Mouse (Mus musculus): Measurements from ENCODE around the gene Macrod2. TPM values are rescaled to one million over a fixed set of nuclear protein-coding genes. Genes with fewer than 3 reads are reported as not detected.

Gene Macrod2
- polyA plus RNA-seq, 1 experiment = 57.8 TPM

DNA sequence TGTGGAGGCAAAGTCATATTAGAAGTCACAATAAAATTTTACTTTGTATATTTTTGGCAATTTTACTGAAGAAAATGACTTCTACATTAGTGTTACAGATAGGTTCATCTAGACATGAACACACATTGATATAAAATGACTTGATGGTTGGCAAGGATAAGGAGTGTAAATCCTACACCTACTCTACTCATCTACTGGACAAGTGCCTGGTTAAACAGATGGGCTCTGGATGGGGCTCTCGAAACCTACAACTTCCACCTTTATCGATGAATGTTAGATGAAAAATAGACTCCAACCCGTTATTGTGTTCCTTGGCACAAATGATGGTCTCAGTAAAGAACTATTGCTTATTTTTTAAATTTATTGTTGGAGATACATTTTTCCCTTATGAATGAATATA lies 427.3 kb downstream of the Macrod2 start:
- Histone ChIP-seq H3K27me3 (replicated peaks) (no peaks in the 10 kb centered on the region), H3K4me1 (no peaks in the 10 kb centered on the region), H3K36me3 (replicated peaks; ENCODE audit: low read length) (no peaks in the 10 kb centered on the region), H3K4me3 (replicated peaks) (no peak overlapping the region), H3K9me3 (no peaks in the 10 kb centered on the region)
- TF ChIP-seq FLI1 (IDR thresholded peaks at IDR 0.05; ENCODE audit: low read length) (no peak), GATA1 (IDR thresholded peaks at IDR 0.05; ENCODE audit: borderline replicate concordance, low read length) (no peak)

DNA sequence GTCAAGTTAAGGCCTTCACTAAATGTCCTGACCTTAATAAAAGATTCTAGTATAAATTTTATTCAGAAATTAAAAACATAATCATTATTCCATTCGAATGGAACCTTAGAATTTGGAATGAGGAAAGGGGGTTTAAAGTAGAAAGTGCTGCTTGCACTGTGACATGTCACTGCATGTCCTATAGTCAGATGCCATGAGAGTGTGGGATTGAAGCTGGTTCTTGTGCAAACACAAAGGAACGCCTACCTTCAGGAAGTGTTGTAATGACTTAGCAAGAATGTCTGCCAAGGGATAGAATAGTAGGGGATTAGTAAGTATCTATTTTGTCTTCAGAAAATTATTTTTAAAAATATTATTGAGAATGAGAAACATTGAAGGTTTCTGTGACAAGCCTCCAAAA lies 431.1 kb downstream of the Macrod2 start:
- TF ChIP-seq GATA1 (IDR thresholded peaks at IDR 0.05; ENCODE audit: borderline replicate concordance, low read length) = no peak
- no peak for TF ChIP-seq FLI1 (IDR thresholded peaks at IDR 0.05; ENCODE audit: low read length)
- H3K4me3 ChIP-seq (replicated peaks) = no peak overlapping the region
- no peaks in the 10 kb centered on the region for H3K36me3 ChIP-seq (replicated peaks; ENCODE audit: low read length)

DNA sequence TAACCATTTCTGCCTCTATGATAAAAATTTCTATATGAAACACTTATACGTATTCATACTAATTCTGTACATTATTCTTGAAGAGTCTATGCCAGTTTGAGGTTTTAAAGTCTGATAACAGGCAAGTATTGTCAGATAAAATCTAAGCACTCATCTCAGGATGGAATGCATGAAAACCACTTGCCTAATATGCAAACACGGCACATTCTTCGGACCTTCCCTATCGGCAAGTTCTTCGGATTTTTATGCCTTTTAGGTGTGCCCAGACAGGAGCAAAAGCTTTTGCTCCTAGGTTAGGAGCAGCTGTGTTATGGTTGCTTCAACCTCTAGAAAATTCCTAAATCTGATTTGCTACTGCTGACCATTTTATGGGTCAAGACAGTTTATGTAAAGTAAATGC lies 433.8 kb downstream of the Macrod2 start:
- Histone ChIP-seq H3K4me3 (replicated peaks) (no peak overlapping the region), H3K36me3 (replicated peaks; ENCODE audit: low read length) (no peaks in the 10 kb centered on the region), H3K27me3 (replicated peaks) (no peaks in the 10 kb centered on the region), H3K4me1 (no peaks in the 10 kb centered on the region), H3K9me3 (no peaks in the 10 kb centered on the region)
- TF ChIP-seq GATA1 (IDR thresholded peaks at IDR 0.05; ENCODE audit: borderline replicate concordance, low read length) = no peak
- no peak for TF ChIP-seq FLI1 (IDR thresholded peaks at IDR 0.05; ENCODE audit: low read length)

More for the DNA sequence above, 431.1 kb downstream of the Macrod2 start:
- H3K4me1 ChIP-seq = no peaks in the 10 kb centered on the region
- H3K27me3 ChIP-seq (replicated peaks) = no peaks in the 10 kb centered on the region
- H3K9me3 ChIP-seq = no peaks in the 10 kb centered on the region

DNA sequence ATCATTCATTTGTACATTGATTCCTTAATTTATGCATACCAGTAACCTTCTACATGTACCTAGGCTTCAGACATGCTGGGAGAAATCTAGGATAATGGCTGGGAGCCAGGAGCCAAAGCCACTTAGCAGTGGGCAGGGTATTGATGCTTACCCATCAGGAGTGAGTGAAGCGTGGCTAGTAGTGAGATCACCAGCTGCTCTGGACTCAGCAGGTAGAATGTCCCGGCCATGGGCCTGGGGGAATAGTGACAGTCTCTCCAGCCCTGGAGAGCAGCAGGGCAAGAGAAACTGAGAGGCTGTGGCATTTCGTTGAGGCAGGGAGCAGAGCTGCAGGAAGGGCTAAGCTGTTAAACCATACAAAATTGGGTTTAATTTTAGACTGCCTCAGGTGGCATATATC lies 435.0 kb downstream of the Macrod2 start:
- Histone ChIP-seq H3K4me3 (replicated peaks) (no peak overlapping the region), H3K9me3 (no peaks in the 10 kb centered on the region), H3K4me1 (no peaks in the 10 kb centered on the region), H3K36me3 (replicated peaks; ENCODE audit: low read length) (no peaks in the 10 kb centered on the region), H3K27me3 (replicated peaks) (no peaks in the 10 kb centered on the region)
- no peak for TF ChIP-seq GATA1 (IDR thresholded peaks at IDR 0.05; ENCODE audit: borderline replicate concordance, low read length)
- no peak for TF ChIP-seq FLI1 (IDR thresholded peaks at IDR 0.05; ENCODE audit: low read length)

DNA sequence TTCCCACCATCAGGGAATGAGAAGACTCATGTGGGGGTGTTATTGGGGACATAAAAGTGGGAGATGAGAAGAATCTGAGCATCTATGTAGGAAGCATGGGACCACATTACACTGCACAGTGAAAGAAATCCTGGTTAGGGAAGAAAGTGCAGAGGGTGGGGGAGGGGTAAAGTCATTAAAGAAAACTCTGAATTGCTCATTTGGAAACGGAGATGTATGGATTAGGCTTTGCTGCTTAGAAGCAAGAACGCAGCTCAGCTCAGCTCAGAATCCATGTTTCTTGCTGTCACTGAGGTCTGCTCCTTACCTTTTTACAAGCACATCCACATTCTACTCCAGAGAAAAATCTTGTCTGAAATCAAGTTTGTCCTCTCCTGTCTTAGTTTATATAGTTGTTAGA lies 444.3 kb downstream of the Macrod2 start:
- TF ChIP-seq GATA1 (IDR thresholded peaks at IDR 0.05; ENCODE audit: borderline replicate concordance, low read length) (no peak), FLI1 (IDR thresholded peaks at IDR 0.05; ENCODE audit: low read length) (no peak)
- no peaks in the 10 kb centered on the region for H3K36me3 ChIP-seq (replicated peaks; ENCODE audit: low read length)

DNA sequence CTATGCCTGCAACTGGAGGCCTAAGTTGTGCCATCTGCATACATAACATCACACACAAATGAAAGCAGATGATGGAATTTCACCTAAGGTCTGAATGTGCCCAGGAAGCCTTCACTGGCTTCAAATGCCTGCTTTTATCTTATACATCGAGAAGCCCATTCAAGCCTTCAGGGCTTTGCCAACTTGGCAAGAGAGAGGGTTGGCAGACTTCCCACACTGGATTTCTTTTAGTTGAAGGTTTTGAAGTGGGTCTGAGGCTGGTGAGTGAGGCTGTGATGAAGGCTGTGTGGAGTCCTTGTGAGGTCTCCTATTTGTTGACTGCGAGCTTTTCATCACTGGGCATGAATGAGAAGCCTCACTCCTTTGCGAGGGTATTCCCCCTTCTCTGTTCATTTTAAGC lies 444.8 kb downstream of the Macrod2 start:
- Histone ChIP-seq H3K9me3 (no peaks in the 10 kb centered on the region), H3K36me3 (replicated peaks; ENCODE audit: low read length) (no peaks in the 10 kb centered on the region), H3K4me1 (no peaks in the 10 kb centered on the region), H3K27me3 (replicated peaks) (no peaks in the 10 kb centered on the region), H3K4me3 (replicated peaks) (no peak overlapping the region)
- TF ChIP-seq FLI1 (IDR thresholded peaks at IDR 0.05; ENCODE audit: low read length) (no peak), GATA1 (IDR thresholded peaks at IDR 0.05; ENCODE audit: borderline replicate concordance, low read length) (no peak)

More for the DNA sequence above, 444.3 kb downstream of the Macrod2 start:
- Histone ChIP-seq H3K4me1 (no peaks in the 10 kb centered on the region), H3K9me3 (no peaks in the 10 kb centered on the region), H3K4me3 (replicated peaks) (no peak overlapping the region), H3K27me3 (replicated peaks) (no peaks in the 10 kb centered on the region)

DNA sequence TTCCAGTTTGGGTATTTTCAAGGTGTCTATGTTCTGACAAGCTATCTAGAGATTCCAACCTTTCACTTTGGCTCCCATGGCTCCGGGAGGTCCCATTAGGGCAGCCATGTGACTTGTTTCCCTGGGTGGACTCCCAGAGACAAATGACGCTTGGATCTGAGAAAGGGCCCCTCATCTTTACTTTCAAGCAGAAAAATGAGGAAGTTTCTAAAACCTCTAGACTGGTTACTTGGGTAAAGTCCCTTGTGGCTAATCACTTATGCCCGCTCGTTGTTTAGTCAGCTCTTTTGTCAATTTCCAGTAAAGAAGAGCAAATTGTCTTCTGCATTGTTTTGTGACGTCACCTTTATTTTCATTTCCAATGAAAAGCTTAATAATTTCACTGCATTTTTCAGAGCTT lies 448.9 kb downstream of the Macrod2 start:
- H3K9me3 ChIP-seq = no peaks in the 10 kb centered on the region
- TF ChIP-seq FLI1 (IDR thresholded peaks at IDR 0.05; ENCODE audit: low read length) = no peak
- TF ChIP-seq GATA1 (IDR thresholded peaks at IDR 0.05; ENCODE audit: borderline replicate concordance, low read length) = no peak
- H3K4me1 ChIP-seq = no peaks in the 10 kb centered on the region
- H3K27me3 ChIP-seq (replicated peaks) = no peaks in the 10 kb centered on the region
- H3K36me3 ChIP-seq (replicated peaks; ENCODE audit: low read length) = no peaks in the 10 kb centered on the region
- H3K4me3 ChIP-seq (replicated peaks) = no peak overlapping the region

DNA sequence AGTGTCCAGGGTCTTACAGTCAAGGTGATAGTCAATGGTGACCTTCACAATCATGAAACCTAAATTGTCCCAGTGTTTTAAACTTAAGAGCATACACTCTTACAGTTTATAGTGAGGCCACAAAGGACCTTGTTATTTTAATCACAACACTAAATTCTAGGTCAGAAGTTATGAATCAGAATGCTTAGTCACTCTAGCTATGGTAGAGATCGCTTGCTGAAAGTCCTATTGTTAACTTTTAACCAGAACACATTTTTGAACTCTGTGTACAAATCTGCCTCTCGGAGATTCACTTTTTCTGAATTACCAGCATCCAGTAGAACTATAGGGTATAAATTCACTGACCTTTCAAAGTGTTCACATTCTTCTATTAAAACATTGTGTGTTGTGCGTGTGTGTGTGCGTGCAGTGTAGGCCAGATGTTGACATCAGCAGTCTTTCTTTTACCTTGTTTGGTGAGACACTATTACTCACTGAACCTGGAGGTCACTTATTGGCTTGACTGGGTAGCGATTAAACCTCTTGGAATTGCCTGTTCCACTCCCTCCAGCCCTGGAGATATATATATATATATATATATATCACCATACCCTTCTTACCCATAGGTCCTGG lies 452.8 kb downstream of the Macrod2 start:
- no peaks in the 10 kb centered on the region for H3K9me3 ChIP-seq
- TF ChIP-seq GATA1 (IDR thresholded peaks at IDR 0.05; ENCODE audit: borderline replicate concordance, low read length) = no peak
- TF ChIP-seq FLI1 (IDR thresholded peaks at IDR 0.05; ENCODE audit: low read length) = no peak
- no peaks in the 10 kb centered on the region for H3K36me3 ChIP-seq (replicated peaks; ENCODE audit: low read length)
- H3K4me3 ChIP-seq (replicated peaks) = no peak overlapping the region
- H3K4me1 ChIP-seq = no peaks in the 10 kb centered on the region
- no peaks in the 10 kb centered on the region for H3K27me3 ChIP-seq (replicated peaks)

DNA sequence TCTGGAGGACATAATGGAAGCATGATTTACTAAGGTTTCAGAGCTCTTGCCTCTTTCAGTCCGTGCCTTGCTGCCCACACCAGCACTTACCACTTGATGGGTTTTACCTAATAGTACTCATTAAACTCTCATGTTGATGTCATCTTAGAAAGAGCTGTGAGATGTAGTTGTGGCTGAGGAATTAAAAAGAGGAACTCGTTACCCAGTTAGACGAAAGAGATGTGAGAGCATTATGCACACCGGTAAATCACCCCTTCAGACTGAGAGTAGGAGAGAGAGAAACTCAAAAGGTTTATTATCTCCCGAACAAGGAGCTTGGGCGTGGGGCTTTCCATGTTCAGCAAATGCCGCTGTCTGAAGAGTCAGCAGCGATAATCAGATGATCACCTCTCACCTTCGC lies 458.4 kb downstream of the Macrod2 start:
- no peak for TF ChIP-seq GATA1 (IDR thresholded peaks at IDR 0.05; ENCODE audit: borderline replicate concordance, low read length)
- no peak for TF ChIP-seq FLI1 (IDR thresholded peaks at IDR 0.05; ENCODE audit: low read length)
- H3K4me1 ChIP-seq = no peaks in the 10 kb centered on the region
- no peak overlapping the region for H3K4me3 ChIP-seq (replicated peaks)
- no peaks in the 10 kb centered on the region for H3K36me3 ChIP-seq (replicated peaks; ENCODE audit: low read length)
- H3K9me3 ChIP-seq = peaks cover 5% of the 10 kb centered on the region; the same call in 1 of the 2 replicates
- no peaks in the 10 kb centered on the region for H3K27me3 ChIP-seq (replicated peaks)

DNA sequence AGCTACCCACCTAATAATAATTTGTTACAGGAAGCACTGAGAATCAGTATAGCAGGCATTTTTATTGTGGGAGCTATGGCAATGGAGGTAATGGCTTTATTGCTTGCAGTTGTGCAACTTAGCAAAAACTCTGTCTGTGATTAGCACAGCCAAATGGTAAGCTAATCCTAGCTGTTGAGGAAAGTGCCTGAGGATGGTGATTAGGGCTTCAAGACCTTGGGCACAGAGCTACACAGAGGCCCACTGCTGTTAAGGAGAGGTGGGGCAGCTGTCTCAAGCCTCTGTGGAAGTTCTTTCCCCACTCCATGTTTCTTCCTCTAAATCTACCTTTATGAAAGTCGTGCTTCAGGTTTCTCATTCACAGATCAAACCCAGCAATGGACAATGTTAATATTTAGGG lies 466.2 kb downstream of the Macrod2 start:
- no peak for TF ChIP-seq FLI1 (IDR thresholded peaks at IDR 0.05; ENCODE audit: low read length)
- no peak for TF ChIP-seq GATA1 (IDR thresholded peaks at IDR 0.05; ENCODE audit: borderline replicate concordance, low read length)
- peaks cover 7% of the 10 kb centered on the region; the same call in 1 of the 2 replicates for H3K9me3 ChIP-seq
- no peaks in the 10 kb centered on the region for H3K27me3 ChIP-seq (replicated peaks)
- no peaks in the 10 kb centered on the region for H3K36me3 ChIP-seq (replicated peaks; ENCODE audit: low read length)
- H3K4me1 ChIP-seq = no peaks in the 10 kb centered on the region
- H3K4me3 ChIP-seq (replicated peaks) = no peak overlapping the region

Data from megakaryocyte, embryonic 14.5 days (primary cell).